Mouse (Mus musculus) MEL (cell line): ENCODE data around the gene Dcun1d4. TPM values are rescaled to one million over a fixed set of nuclear protein-coding genes. Genes with fewer than 3 reads are reported as not detected.
A peak's percentile ranks its signal among the peaks of the same experiment; 100 is the strongest.

Experiments
- DNase-seq: peaks from one replicate; pipeline ENCODE4 v3.0.0; 2011; ENCODE audit warnings: low read depth, low spot score
- H3K27ac ChIP-seq: 2 replicates; pipeline ENCODE4 v1.5.1; 2012; ENCODE audit warnings: low read depth, mild to moderate bottlenecking, control low read depth, low read length, moderate library complexity; ENCODE audit not compliant: control insufficient read depth
- H3K27me3 ChIP-seq, 2 experiments: fragments of 150-350 bp in 1 of 2; sonication (generic) in 1 of 2; 2 replicates each; pipeline ENCODE4 v1.6.1; 2012; ENCODE audit warnings: low read length in 2 of 2, mild to moderate bottlenecking in 2 of 2, improper control_type of control experiment in 1 of 2, moderate library complexity in 1 of 2; ENCODE audit not compliant: insufficient read depth in 2 of 2, control insufficient read depth in 1 of 2
- H3K36me3 ChIP-seq, 2 experiments: 2 replicates each; pipeline ENCODE4 v1.6.1; 2012 to 2014; ENCODE audit warnings: low read length in 2 of 2, improper control_type of control experiment in 1 of 2, inconsistent platforms in 1 of 2, mild to moderate bottlenecking in 1 of 2; ENCODE audit not compliant: insufficient read depth in 2 of 2, control insufficient read depth in 1 of 2
- H3K4me1 ChIP-seq, 2 experiments: fragments of 150-350 bp in 1 of 2; sonication (generic) in 1 of 2; 2 replicates each; pipeline ENCODE4 v1.6.1; 2012; ENCODE audit warnings: low read length in 2 of 2, improper control_type of control experiment in 1 of 2, mild to moderate bottlenecking in 1 of 2; ENCODE audit not compliant: insufficient read depth in 2 of 2, control insufficient read depth in 1 of 2
- H3K4me3 ChIP-seq, 2 experiments: fragments of 150-350 bp in 1 of 2; sonication (generic) in 1 of 2; 2 replicates each; pipeline ENCODE4 v1.5.1; 2012; ENCODE audit warnings: low read depth in 2 of 2, low read length in 2 of 2, mild to moderate bottlenecking in 2 of 2, moderate library complexity in 2 of 2, control low read depth in 1 of 2, improper control_type of control experiment in 1 of 2; ENCODE audit not compliant: control insufficient read depth in 1 of 2, insufficient read depth in 1 of 2
- H3K79me2 ChIP-seq: 2 replicates; pipeline ENCODE4 v1.6.1; 2012; ENCODE audit warnings: mild to moderate bottlenecking, low read length, moderate library complexity; ENCODE audit not compliant: control insufficient read depth, poor library complexity, insufficient read depth
- H3K9ac ChIP-seq: 2 replicates; pipeline ENCODE4 v1.6.1; 2012; ENCODE audit warnings: low read depth, mild to moderate bottlenecking, control low read depth, low read length, moderate library complexity; ENCODE audit not compliant: control insufficient read depth, poor library complexity, severe bottlenecking
- H3K9me3 ChIP-seq: fragments of 150-350 bp; sonication (generic); replicated peaks from 2 replicates; pipeline ENCODE4 v1.6.1; 2012; ENCODE audit warnings: mild to moderate bottlenecking, low read length, improper control_type of control experiment, moderate library complexity; ENCODE audit not compliant: insufficient read depth
- CHD1 ChIP-seq: IDR thresholded peaks from 2 replicates; pipeline ENCODE4 v1.6.1; 2012; ENCODE audit warnings: low read depth, mild to moderate bottlenecking, inconsistent platforms, low read length, improper control_type of control experiment
- CHD2 ChIP-seq: IDR thresholded peaks from 2 replicates; pipeline ENCODE4 v1.6.1; 2011; ENCODE audit warnings: low read length, improper control_type of control experiment
- CTCF ChIP-seq, 3 experiments: IDR thresholded peaks in 2 of 3; conservative IDR thresholded peaks in 1 of 3; 2 replicates each; pipeline ENCODE4 v1.5.1; 2011 to 2012; ENCODE audit warnings: low read length in 3 of 3, low read depth in 2 of 3, mild to moderate bottlenecking in 2 of 3, improper control_type of control experiment in 1 of 3, inconsistent platforms in 1 of 3, mixed read lengths in 1 of 3, moderate library complexity in 1 of 3; ENCODE audit not compliant: control insufficient read depth in 1 of 3, insufficient read depth in 1 of 3, poor library complexity in 1 of 3, severe bottlenecking in 1 of 3
- E2F4 ChIP-seq: IDR thresholded peaks from 2 replicates; pipeline ENCODE4 v1.6.1; 2011; ENCODE audit warnings: low read depth, low read length, improper control_type of control experiment, borderline replicate concordance
- ELF1 ChIP-seq: IDR thresholded peaks from 2 replicates; pipeline ENCODE4 v1.6.1; 2014; ENCODE audit warnings: low read depth, mild to moderate bottlenecking, inconsistent platforms, low read length, improper control_type of control experiment, moderate library complexity
- ETS1 ChIP-seq: IDR thresholded peaks from 2 replicates; pipeline ENCODE4 v1.6.1; 2012; ENCODE audit warnings: low read depth, mild to moderate bottlenecking, inconsistent platforms, low read length, improper control_type of control experiment, moderate library complexity
- GABPA ChIP-seq: IDR thresholded peaks from 2 replicates; pipeline ENCODE4 v1.6.1; 2012; ENCODE audit warnings: low read depth, mild to moderate bottlenecking, inconsistent platforms, low read length, improper control_type of control experiment, moderate library complexity
- GATA1 ChIP-seq: IDR thresholded peaks from 2 replicates; pipeline ENCODE4 v1.6.1; 2011; ENCODE audit warnings: low read depth, low read length, improper control_type of control experiment
- MAZ ChIP-seq: IDR thresholded peaks from 2 replicates; pipeline ENCODE4 v1.6.1; 2012; ENCODE audit warnings: low read depth, mild to moderate bottlenecking, inconsistent platforms, low read length, improper control_type of control experiment
- MEF2A ChIP-seq: IDR thresholded peaks from 2 replicates; pipeline ENCODE4 v1.6.1; 2014; ENCODE audit warnings: low read depth, mild to moderate bottlenecking, inconsistent platforms, low read length, improper control_type of control experiment; ENCODE audit not compliant: poor library complexity, insufficient replicate concordance, severe bottlenecking; ENCODE audit errors: extremely low read depth
- MYC ChIP-seq: IDR thresholded peaks from 2 replicates; pipeline ENCODE4 v1.6.1; 2011; ENCODE audit warnings: low read depth, mild to moderate bottlenecking, low read length, improper control_type of control experiment, moderate library complexity
- NELFE ChIP-seq: IDR thresholded peaks from 2 replicates; pipeline ENCODE4 v1.6.1; 2011; ENCODE audit warnings: low read depth, low read length, improper control_type of control experiment
- NRF1 ChIP-seq: IDR thresholded peaks from 2 replicates; pipeline ENCODE4 v1.6.1; 2014; ENCODE audit warnings: low read depth, mild to moderate bottlenecking, inconsistent platforms, low read length, improper control_type of control experiment, moderate library complexity; ENCODE audit not compliant: poor library complexity, insufficient read depth, severe bottlenecking
- POLR2AphosphoS2 ChIP-seq: IDR thresholded peaks from 2 replicates; pipeline ENCODE4 v1.6.1; 2011; ENCODE audit warnings: low read length, improper control_type of control experiment
- POLR2AphosphoS5 ChIP-seq: IDR thresholded peaks from 2 replicates; pipeline ENCODE4 v1.6.1; 2012; ENCODE audit warnings: low read depth, borderline replicate concordance, mild to moderate bottlenecking, inconsistent platforms, low read length, moderate library complexity, mixed read lengths
- RAD21 ChIP-seq: IDR thresholded peaks from 2 replicates; pipeline ENCODE4 v1.6.1; 2011; ENCODE audit warnings: mild to moderate bottlenecking, low read depth, low read length, improper control_type of control experiment
- SMC3 ChIP-seq: IDR thresholded peaks from 2 replicates; pipeline ENCODE4 v1.6.1; 2011; ENCODE audit warnings: low read depth, low read length, improper control_type of control experiment
- TBP ChIP-seq: IDR thresholded peaks from 2 replicates; pipeline ENCODE4 v1.8.0; 2011; ENCODE audit warnings: low read depth, low read length, improper control_type of control experiment
- TCF12 ChIP-seq: IDR thresholded peaks from 2 replicates; pipeline ENCODE4 v1.6.1; 2014; ENCODE audit warnings: low read depth, mild to moderate bottlenecking, inconsistent platforms, low read length, improper control_type of control experiment, moderate library complexity
- ZC3H11A ChIP-seq: IDR thresholded peaks from 2 replicates; pipeline ENCODE4 v1.6.1; 2012; ENCODE audit warnings: low read depth, mild to moderate bottlenecking, inconsistent platforms, low read length, improper control_type of control experiment
- ZMIZ1 ChIP-seq: IDR thresholded peaks from 2 replicates; pipeline ENCODE4 v1.6.1; 2012; ENCODE audit warnings: low read depth, mild to moderate bottlenecking, inconsistent platforms, low read length, improper control_type of control experiment, moderate library complexity
- polyA plus RNA-seq, 2 experiments: library from polyadenylated mRNA; stranded (reverse) in 1 of 2; unstranded in 1 of 2; fragments of >175 nt in 1 of 2; fragments of >200 nt in 1 of 2; gene quantifications; 2 replicates each; pipeline versions ENCODE4 v1.2.1 to v1.2.4; 2012; ENCODE audit warnings: low replicate concordance in 2 of 2, low read depth in 1 of 2; ENCODE audit not compliant: insufficient read length in 2 of 2, insufficient read depth in 1 of 2, missing spikeins in 1 of 2
- total RNA-seq: library from RNA; depleted of rRNA; stranded (reverse); fragments of 300-350 nt; gene quantifications from 2 replicates; pipeline ENCODE4 v1.2.3, GENCODE M21; 2012

Gene Dcun1d4
- total and polyA plus RNA-seq, 3 experiments: 7.6 to 10.0 TPM; not detected in 1

- H3K4me1 ChIP-seq: no peaks in the 10 kb centered on the region
- no peak overlapping the region for H3K4me3 ChIP-seq
- no peaks in the 10 kb centered on the region for H3K79me2 ChIP-seq
- peaks cover 0 to 2% of the 10 kb centered on the region in 2 experiments; a peak in 1 of 4 replicates for H3K27me3 ChIP-seq
- no peaks in the 10 kb centered on the region for H3K9me3 ChIP-seq
- H3K27ac ChIP-seq: no peak overlapping the region
- peak; percentile 7; the same call in 1 of the 2 replicates for TF ChIP-seq SMC3
- no peak for TF ChIP-seq RAD21
- H3K36me3 ChIP-seq: no peaks in the 10 kb centered on the region
- DNase-seq: no peak
- H3K9ac ChIP-seq: no peak overlapping the region
Measured at GRCm38 (mm10) chr5:73602865-73603264, 122.1 kb downstream of the Dcun1d4 start.

DNA sequence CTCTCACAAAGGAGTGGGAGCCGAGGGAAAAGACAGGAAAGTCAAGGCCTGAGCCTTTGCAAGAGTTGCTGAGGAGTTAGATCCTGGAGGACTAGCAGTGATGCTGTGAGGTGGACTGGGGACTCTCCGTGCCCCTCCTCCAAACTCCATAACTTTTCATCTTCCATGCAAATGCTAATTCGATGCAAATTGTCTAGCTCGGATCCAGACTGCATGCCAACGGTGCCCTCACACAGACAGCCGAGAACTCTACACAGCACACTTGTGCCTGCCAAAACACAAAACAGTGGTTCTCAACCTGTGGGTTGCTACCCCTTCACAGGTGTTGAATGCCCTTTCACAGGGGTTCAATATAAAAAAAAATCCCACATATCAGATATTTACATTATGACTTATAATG, 123.7 kb downstream of the Dcun1d4 start:
- Histone ChIP-seq H3K79me2 (no peaks in the 10 kb centered on the region), H3K9me3 (no peaks in the 10 kb centered on the region), H3K27ac (no peak overlapping the region), H3K9ac (no peak overlapping the region), H3K27me3 (no peaks in the 10 kb centered on the region; a peak in 1 of 4 replicates), H3K4me3 (no peak overlapping the region), H3K4me1 (no peaks in the 10 kb centered on the region), H3K36me3 (no peaks in the 10 kb centered on the region)
- TF ChIP-seq ZC3H11A (no peak), MYC (no peak), MAZ (no peak), TBP (no peak), ETS1 (no peak), SMC3 (no peak), CHD2 (no peak), ELF1 (no peak), POLR2AphosphoS5 (no peak), GATA1 (no peak), ZMIZ1 (no peak), MEF2A (no peak)
- no peak for DNase-seq

- Histone ChIP-seq H3K36me3 (no peaks in the 10 kb centered on the region), H3K9me3 (no peaks in the 10 kb centered on the region)
- TF ChIP-seq CTCF (IDR thresholded peaks at IDR 0.05 in 2 of 3, conservative IDR thresholded peaks at IDR 0.05 in 1 of 3; ENCODE audit: control insufficient read depth in 1 of 3, insufficient read depth in 1 of 3, low read depth in 2 of 3, low read length in 3 of 3, poor library complexity in 1 of 3, severe bottlenecking in 1 of 3) (no peak), GATA1 (no peak), GABPA (no peak), TCF12 (no peak), POLR2AphosphoS5 (no peak), POLR2AphosphoS2 (no peak), ETS1 (no peak), MEF2A (no peak), NELFE (no peak), NRF1 (no peak), CHD1 (no peak), E2F4 (no peak)
- TF ChIP-seq, all 39 proteins: peak for 0
- Histone ChIP-seq H3K4me1 (no peaks in the 10 kb centered on the region), H3K79me2 (no peaks in the 10 kb centered on the region), H3K27me3 (no peaks in the 10 kb centered on the region; a peak in 1 of 4 replicates), H3K27ac (no peak overlapping the region), H3K9ac (no peak overlapping the region), H3K4me3 (no peak overlapping the region)
- DNase-seq: no peak
Measured at GRCm38 (mm10) chr5:73604964-73605363, 124.2 kb downstream of the Dcun1d4 start.
